Mouse (Mus musculus) lung, adult 2 months (tissue): ENCODE data around the gene Ripor2.

ENCODE experiments used
- CTCF ChIP-seq: fragments of 200-500 bp; IDR thresholded peaks from 2 replicates; pipeline ENCODE4 v1.5.1; 2011; ENCODE audit warnings: mild to moderate bottlenecking, low read length, control low read depth; ENCODE audit not compliant: insufficient read depth
- POLR2A ChIP-seq: fragments of 200-500 bp; IDR thresholded peaks from 2 replicates; pipeline ENCODE4 v1.6.1; 2011; ENCODE audit warnings: low read depth, mild to moderate bottlenecking, control low read depth, low read length, borderline replicate concordance; ENCODE audit errors: extremely low read depth

DNA sequence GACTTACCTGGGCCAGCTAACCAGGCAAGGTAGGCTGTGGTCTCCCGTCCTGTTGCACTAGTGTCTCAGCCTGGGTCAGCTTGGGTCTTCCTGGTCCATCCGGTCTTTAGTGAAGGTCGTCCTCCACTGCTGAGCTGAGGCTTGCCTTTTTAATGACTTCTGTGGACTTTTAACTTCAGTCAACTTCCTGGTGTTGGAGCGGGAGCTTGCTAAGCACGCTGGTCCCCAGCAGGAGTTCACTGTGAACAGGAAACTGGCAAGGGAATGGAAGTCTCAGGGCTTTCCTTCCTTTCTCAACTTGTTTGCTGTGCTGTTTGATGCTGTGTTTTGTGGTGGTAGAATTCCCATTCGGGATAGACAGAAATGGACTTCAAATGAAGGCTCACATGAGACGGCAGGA, 135.7 kb downstream of the Ripor2 start:
- TF ChIP-seq CTCF (no peak), POLR2A (no peak)
